ENCODE assay signal across 7 mouse cellular contexts in the genomic region with DNA sequence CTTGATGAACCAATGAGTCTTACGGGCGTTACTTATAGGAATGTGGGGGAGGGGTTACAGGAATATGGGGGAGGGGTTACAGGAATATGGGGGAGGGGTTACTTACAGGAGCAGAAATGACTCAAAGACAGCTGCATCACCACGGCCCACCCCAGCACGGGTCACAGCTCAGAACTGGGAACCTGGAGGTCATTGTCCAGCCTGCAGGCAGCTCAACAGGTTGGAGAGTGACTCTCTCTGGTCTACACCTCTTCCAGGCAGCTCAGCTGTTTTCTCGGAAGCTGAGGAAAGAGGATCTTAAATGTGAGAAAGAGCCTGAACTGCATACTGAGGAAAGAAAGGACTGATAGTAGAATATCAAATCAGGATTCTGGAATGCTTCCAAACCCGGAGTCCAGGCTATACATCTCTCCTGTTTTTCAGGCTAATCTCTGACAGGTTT. TPM values are rescaled to one million over a fixed set of nuclear protein-coding genes. Genes with fewer than 3 reads are reported as not detected.
DNase-seq lines count a peak whose midpoint lies in the region; ATAC-seq and TF ChIP-seq lines count a peak whose summit lies in the region.

No protein-coding gene starts in this region.

- peak; percentile 50 for DNase-seq in 3T3-L1 (ENCODE audit: low read depth, low spot score)
- DNase-seq in embryonic facial prominence, embryonic 11.5 days (ENCODE audit: low spot score) = peak; percentile 49
- no peak for DNase-seq in hindbrain, embryonic 14.5 days (ENCODE audit: low spot score)
- DNase-seq in liver, embryonic 14.5 days (ENCODE audit: low read depth in 3 of 3, low spot score in 3 of 3) = peak in 1 of 3 experiments; percentile 55
- DNase-seq in urinary bladder, postnatal 25 days (ENCODE audit: low spot score) = no peak
- DNase-seq in spleen, postnatal 36 days (ENCODE audit: low spot score in 2 of 2) = no peak

- no peaks in the 10 kb centered on the region for H3K9me3 ChIP-seq in embryonic facial prominence, embryonic 11.5 days (replicated peaks; ENCODE audit: control insufficient read depth, low read length)
- no peaks in the 10 kb centered on the region for H3K9me3 ChIP-seq in hindbrain, embryonic 14.5 days (ENCODE audit: control insufficient read depth, low read length)
- H3K9me3 ChIP-seq in liver, embryonic 14.5 days (ENCODE audit: control insufficient read depth, low read length) = no peaks in the 10 kb centered on the region

- no peaks in the 10 kb centered on the region for H3K4me1 ChIP-seq in embryonic facial prominence, embryonic 11.5 days (ENCODE audit: control insufficient read depth, insufficient read depth, low read length)
- H3K4me1 ChIP-seq in hindbrain, embryonic 14.5 days (replicated peaks; ENCODE audit: control insufficient read depth, insufficient read depth, low read length) = no peaks in the 10 kb centered on the region; the same call in 1 of the 2 replicates
- H3K4me1 ChIP-seq in liver, embryonic 14.5 days (replicated peaks; ENCODE audit: control insufficient read depth in 2 of 2, insufficient read depth in 2 of 2, low read length in 1 of 2) = peaks cover 8 to 10% of the 10 kb centered on the region in 2 experiments; a peak in 2 of 4 replicates

- H3K27ac ChIP-seq in embryonic facial prominence, embryonic 11.5 days (replicated peaks; ENCODE audit: low read depth, low read length) = no peak overlapping the region
- H3K27ac ChIP-seq in hindbrain, embryonic 14.5 days = peak overlapping the region; percentile 89
- peak overlapping the region; percentile 83 for H3K27ac ChIP-seq in liver, embryonic 14.5 days

- no peaks in the 10 kb centered on the region for H3K27me3 ChIP-seq in C2C12 (ENCODE audit: control insufficient read depth, insufficient read depth, insufficient read length)
- no peaks in the 10 kb centered on the region for H3K27me3 ChIP-seq in embryonic facial prominence, embryonic 11.5 days (ENCODE audit: control insufficient read depth, insufficient read depth, low read length)
- H3K27me3 ChIP-seq in hindbrain, embryonic 14.5 days (ENCODE audit: control insufficient read depth, insufficient read depth, low read length) = no peaks in the 10 kb centered on the region
- H3K27me3 ChIP-seq in liver, embryonic 14.5 days (ENCODE audit: control insufficient read depth, insufficient read depth, low read length) = no peaks in the 10 kb centered on the region

- H3ac ChIP-seq in C2C12 (ENCODE audit: control insufficient read depth, insufficient read length, low read depth) = no peak overlapping the region

- peak overlapping the region; percentile 0; the same call in 1 of the 2 replicates for H3K9ac ChIP-seq in embryonic facial prominence, embryonic 11.5 days (replicated peaks; ENCODE audit: low read length)
- H3K9ac ChIP-seq in hindbrain, embryonic 14.5 days = peak overlapping the region; percentile 51
- H3K9ac ChIP-seq in liver, embryonic 14.5 days (replicated peaks) = peak overlapping the region; percentile 87

- WGBS in embryonic facial prominence, embryonic 11.5 days = 20% methylated on average over 6 of the region's 6 CpGs
- 29% methylated on average over 6 of the region's 6 CpGs for WGBS in hindbrain, embryonic 14.5 days
- 11% methylated on average over 6 of the region's 6 CpGs for WGBS in liver, embryonic 14.5 days (ENCODE audit: insufficient replicate concordance)

- H3K79me2 ChIP-seq in C2C12 (ENCODE audit: control insufficient read depth, insufficient read depth) = no peaks in the 10 kb centered on the region

- no peak for TF ChIP-seq EP300 in liver, embryonic 14.5 days (IDR thresholded peaks at IDR 0.05; ENCODE audit: low read depth)

- no peak for TF ChIP-seq CTCF in C2C12 (IDR thresholded peaks at IDR 0.05; ENCODE audit: control insufficient read depth, insufficient read depth, insufficient read length)
- TF ChIP-seq CTCF in liver, embryonic 14.5 days (IDR thresholded peaks at IDR 0.05; ENCODE audit: low read depth) = no peak

- peak overlapping the region; percentile 7 for H3K4me3 ChIP-seq in C2C12 (ENCODE audit: insufficient read depth, poor library complexity, severe bottlenecking)
- H3K4me3 ChIP-seq in embryonic facial prominence, embryonic 11.5 days (ENCODE audit: low read depth, low read length) = no peak overlapping the region
- H3K4me3 ChIP-seq in hindbrain, embryonic 14.5 days (replicated peaks; ENCODE audit: low read length) = peak overlapping the region; percentile 28
- peak overlapping the region; percentile 44 to 64; a peak in 3 of 4 replicates for H3K4me3 ChIP-seq in liver, embryonic 14.5 days (ENCODE audit: insufficient read depth in 1 of 2, low read depth in 2 of 2, low read length in 2 of 2)

- H3K4me2 ChIP-seq in embryonic facial prominence, embryonic 11.5 days (ENCODE audit: low read depth, low read length) = peak overlapping the region; percentile 0; the same call in 1 of the 2 replicates
- peak overlapping the region; percentile 54 for H3K4me2 ChIP-seq in hindbrain, embryonic 14.5 days (replicated peaks)
- peak overlapping the region; percentile 92 for H3K4me2 ChIP-seq in liver, embryonic 14.5 days (ENCODE audit: low read depth)

- no peak for ATAC-seq in embryonic facial prominence, embryonic 11.5 days (replicated peaks; ENCODE audit: insufficient number of reproducible peaks, low FRiP score, low TSS enrichment, low read depth)
- ATAC-seq in hindbrain, embryonic 14.5 days (ENCODE audit: low FRiP score) = no peak
- ATAC-seq in liver, embryonic 14.5 days (ENCODE audit: insufficient read depth) = no peak

- H3K36me3 ChIP-seq in C2C12 (ENCODE audit: control insufficient read depth, insufficient read depth) = no peaks in the 10 kb centered on the region
- no peaks in the 10 kb centered on the region for H3K36me3 ChIP-seq in embryonic facial prominence, embryonic 11.5 days (replicated peaks; ENCODE audit: control insufficient read depth, insufficient read depth, low read depth, low read length)
- H3K36me3 ChIP-seq in hindbrain, embryonic 14.5 days (replicated peaks; ENCODE audit: control insufficient read depth, insufficient read depth) = no peaks in the 10 kb centered on the region
- H3K36me3 ChIP-seq in liver, embryonic 14.5 days (replicated peaks; ENCODE audit: control insufficient read depth, insufficient read depth, low read depth) = no peaks in the 10 kb centered on the region

- H3K79me3 ChIP-seq in C2C12 (ENCODE audit: low read depth) = no peaks in the 10 kb centered on the region

TF ChIP-seq in C2C12, 6 proteins besides CTCF, POLR2A, EP300 and RAD21:
- no peak for TF ChIP-seq MYOD1 (IDR thresholded peaks at IDR 0.05; ENCODE audit: control insufficient read depth, insufficient read length, low read depth)
- no peak for TF ChIP-seq FOSL1 (IDR thresholded peaks at IDR 0.05; ENCODE audit: insufficient read depth, low read length, poor library complexity, severe bottlenecking)
- no peak for TF ChIP-seq MYOG (IDR thresholded peaks at IDR 0.05; ENCODE audit: control insufficient read depth, extremely low read depth, insufficient read length)
- TF ChIP-seq CEBPB (IDR thresholded peaks at IDR 0.05; ENCODE audit: low read depth) = no peak
- no peak for TF ChIP-seq MAX (IDR thresholded peaks at IDR 0.05)
- TF ChIP-seq USF1 (IDR thresholded peaks at IDR 0.05; ENCODE audit: low read depth) = no peak

RNA-seq across cellular contexts. Expression of gene Tex14, which starts 16.9 kb away (rescaled TPM):
- not detected for polyA plus RNA-seq in C2C12 (2012; fragmentation: generic; extraction: Trizol)
- 0.42 and 0.80 TPM in 2 replicates for polyA plus RNA-seq in embryonic facial prominence, embryonic 11.5 days (2014; fragmentation: Nextera tagmentation; extraction: Ambion mirVana)
- polyA plus RNA-seq in hindbrain, embryonic 14.5 days (2014; fragmentation: Nextera tagmentation; extraction: Ambion mirVana) = 0.72 and 1.1 TPM in 2 replicates
- 0.01 and 0.06 TPM in 2 replicates for polyA plus RNA-seq in liver, embryonic 14.5 days (2012; rRNA removed)
- not detected in 2 replicates for polyA plus RNA-seq in liver, embryonic 14.5 days (2014; fragmentation: Nextera tagmentation; extraction: Ambion mirVana)

RNA-seq across cellular contexts. Expression of gene Rad51c, which starts 17.0 kb away (rescaled TPM):
- polyA plus RNA-seq in C2C12 (2012; fragmentation: generic; extraction: Trizol) = 4.0 TPM
- 12.1 and 13.5 TPM in 2 replicates for polyA plus RNA-seq in embryonic facial prominence, embryonic 11.5 days (2014; fragmentation: Nextera tagmentation; extraction: Ambion mirVana)
- polyA plus RNA-seq in hindbrain, embryonic 14.5 days (2014; fragmentation: Nextera tagmentation; extraction: Ambion mirVana) = 3.2 and 4.0 TPM in 2 replicates
- polyA plus RNA-seq in liver, embryonic 14.5 days (2012; rRNA removed) = 2.0 and 4.0 TPM in 2 replicates
- polyA plus RNA-seq in liver, embryonic 14.5 days (2014; fragmentation: Nextera tagmentation; extraction: Ambion mirVana) = 4.3 and 4.4 TPM in 2 replicates

Comparison
In these comparisons a context has a peak if more than half of its experiments do, and no peak if none do; other contexts are left out.
1. DNase-seq: peak in 3T3-L1 (single experiment) and embryonic facial prominence, embryonic 11.5 days (single experiment); none in hindbrain, embryonic 14.5 days (single experiment), urinary bladder, postnatal 25 days (single experiment) and spleen, postnatal 36 days (0 of 2).
2. H3K4me2 ChIP-seq: peak in every context shown above with its lines; median percentile 92 in liver, embryonic 14.5 days; 54 in hindbrain, embryonic 14.5 days; 0 in embryonic facial prominence, embryonic 11.5 days.
3. H3K9ac ChIP-seq: peak in every context shown above with its lines; median percentile 87 in liver, embryonic 14.5 days; 51 in hindbrain, embryonic 14.5 days; 0 in embryonic facial prominence, embryonic 11.5 days.